Mouse (Mus musculus): ENCODE results near the gene Gm37240. TPM values are rescaled to one million over a fixed set of nuclear protein-coding genes. Genes with fewer than 3 reads are reported as not detected.
A peak's percentile ranks its signal among the peaks of the same experiment; 100 is the strongest.

Gene Gm37240
- total RNA-seq, 2 experiments from 2014 or later: 35.3 to 39.6 TPM

DNA sequence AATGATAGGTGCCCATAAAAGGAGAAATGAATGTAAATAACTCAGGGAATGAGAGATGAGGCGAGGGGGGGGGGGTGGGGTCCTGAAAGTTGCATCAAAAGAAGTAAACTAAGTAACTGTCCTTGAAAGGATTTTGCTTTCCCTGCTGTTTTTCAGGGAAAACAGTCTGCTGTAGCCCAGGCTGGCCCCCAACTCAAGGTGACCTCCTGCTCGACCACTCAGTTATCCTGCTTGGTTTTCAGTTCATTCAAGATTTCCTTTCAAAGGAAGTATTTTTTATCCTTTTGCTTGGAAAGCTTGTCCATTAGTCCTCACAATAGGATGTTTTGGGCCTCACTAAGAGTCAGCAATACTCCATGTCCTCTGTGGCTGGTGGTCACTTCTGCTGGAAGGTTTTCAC, 547.4 kb downstream of the Gm37240 start:
- DNase-seq: no peak

DNA sequence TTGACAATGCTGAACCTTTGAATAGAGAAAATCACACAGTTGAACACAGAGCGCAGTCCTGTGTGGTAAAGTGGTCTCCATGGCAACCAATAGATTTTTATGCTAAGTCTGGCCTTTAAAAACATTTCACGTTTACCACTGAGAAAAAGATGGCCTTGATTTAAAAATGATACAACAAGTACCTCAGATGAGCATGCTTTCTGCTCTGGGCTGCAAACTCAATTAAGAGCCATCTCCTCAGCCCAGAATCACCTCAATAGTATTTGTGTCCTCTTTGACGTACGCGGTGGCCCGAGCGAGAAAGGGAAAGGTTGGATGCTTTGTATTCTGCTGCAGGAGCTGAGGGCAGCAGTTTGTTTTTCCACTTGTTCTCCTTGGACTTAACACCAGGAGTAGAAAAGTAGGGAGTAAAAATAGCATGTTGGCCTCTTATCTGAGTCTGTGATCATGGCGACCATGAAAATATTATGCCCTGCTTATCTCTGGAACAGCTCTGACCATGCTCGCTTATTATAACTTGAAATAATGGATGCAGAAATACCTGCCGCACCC, 548.0 kb downstream of the Gm37240 start:
- no peak for DNase-seq

DNA sequence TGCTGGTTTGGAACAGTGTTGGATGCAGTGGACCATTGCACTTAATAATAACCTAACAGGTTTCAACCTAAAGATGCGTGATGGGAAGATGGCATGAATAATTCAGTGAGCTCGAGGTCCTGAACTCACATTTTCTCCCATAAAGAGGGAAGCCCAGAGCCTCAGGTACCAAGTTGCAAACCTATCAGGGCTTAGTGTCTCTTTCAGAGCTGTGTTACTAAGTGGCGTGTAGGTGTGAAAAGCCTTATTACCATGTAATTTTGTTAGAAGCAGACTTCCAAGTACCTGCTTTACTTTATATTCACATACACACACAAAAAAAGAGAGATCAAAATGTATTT, 548.6 kb downstream of the Gm37240 start:
- DNase-seq: no peak

DNA sequence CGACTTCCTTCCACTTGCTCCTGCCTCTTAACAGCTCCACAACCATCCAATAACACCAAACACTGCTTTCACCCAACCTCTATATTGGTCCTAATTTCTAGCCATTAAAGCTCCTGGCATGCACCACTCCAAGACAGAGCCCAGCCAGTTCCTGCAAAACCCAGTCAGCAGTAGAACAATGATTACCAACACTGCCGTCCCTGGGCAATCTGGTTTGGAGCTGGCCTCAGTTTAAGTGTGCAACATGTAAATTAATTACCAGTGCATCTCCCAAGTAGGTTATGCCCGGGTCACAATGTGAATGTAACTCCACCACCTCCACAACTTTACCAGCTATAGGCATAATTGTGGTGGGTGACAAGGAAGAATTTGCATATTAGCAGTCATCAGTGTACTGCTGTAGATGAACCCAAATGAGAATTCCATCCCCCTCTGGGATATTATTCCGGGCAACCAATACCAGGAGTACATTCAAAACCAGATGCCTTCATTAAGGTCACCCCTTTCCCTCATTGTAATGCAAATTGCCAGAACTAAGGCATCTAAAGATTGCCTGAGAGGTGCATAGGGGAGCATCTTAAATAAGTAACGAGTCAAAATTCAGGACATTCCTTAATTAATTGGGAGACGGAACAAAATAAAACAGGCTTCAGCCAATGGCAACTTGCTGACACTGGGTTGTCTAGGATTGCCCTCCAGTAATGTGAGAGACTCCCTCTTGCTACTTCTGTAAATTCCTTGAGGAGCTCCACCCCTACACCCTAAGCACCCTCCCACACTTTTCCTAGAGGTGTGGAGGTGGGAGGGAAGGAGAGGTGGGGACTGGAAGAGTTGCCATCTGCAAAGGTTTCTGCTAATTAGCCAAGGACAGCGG, 549.2 kb downstream of the Gm37240 start:
- no peak for DNase-seq

DNA sequence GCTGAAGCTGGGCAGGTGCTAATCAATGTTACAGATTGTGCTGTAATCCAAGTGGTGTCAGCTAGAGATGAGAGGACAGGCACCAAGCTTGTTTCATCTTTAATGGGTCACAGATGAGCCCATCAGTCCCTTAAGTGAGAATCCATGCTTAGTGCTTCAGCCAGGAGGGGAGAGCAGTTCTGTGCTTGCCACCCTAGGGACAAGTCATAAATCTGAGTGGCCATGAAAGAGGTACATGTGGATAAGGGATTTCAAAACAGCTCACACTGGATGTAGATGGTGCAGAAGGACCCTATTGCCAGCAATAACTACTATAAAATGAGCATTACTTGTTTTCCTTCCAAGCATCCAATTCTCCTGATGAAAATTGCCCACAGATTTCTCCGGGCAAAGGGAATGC, 551.8 kb downstream of the Gm37240 start:
- no peak for DNase-seq

DNA sequence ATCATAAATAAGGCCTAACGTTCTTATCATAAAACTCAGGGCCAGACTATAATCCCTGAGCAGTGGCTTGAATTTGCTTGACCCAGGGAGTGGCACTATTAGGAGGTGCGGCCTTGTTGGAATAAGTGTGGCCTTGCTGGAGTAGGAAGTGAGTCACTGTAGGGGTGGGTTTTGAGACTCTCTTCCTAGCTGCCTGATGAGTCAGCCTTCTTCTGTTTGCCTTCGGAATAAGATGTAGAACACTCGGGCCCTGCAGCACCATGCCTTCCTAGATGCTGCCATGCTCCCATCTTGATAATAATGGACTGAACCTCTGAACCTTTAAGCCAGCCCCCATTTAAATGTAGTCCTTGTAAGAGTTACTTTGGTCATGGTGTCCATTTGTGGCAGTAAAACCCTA, 555.0 kb downstream of the Gm37240 start:
- no peak for DNase-seq

DNA sequence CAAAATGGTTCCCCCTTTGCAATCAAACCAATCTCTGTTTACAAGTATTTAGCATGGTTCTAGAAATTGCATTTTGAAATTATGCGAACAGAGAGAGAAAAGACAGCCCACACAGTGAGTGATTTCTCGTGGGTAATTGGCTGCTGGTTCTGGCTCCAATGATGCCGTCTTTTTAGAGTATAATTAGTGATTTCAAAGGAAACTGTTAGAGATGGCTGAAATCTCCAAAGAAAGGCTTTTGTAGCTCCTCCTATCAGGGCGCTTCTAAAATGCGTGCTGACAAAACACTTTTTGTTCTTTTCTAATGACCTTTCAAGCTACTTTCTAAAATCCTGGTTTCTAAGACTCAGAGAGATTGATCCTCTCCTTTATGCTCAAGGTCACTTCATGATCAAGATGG, 569.1 kb downstream of the Gm37240 start:
- no peak for DNase-seq

DNA sequence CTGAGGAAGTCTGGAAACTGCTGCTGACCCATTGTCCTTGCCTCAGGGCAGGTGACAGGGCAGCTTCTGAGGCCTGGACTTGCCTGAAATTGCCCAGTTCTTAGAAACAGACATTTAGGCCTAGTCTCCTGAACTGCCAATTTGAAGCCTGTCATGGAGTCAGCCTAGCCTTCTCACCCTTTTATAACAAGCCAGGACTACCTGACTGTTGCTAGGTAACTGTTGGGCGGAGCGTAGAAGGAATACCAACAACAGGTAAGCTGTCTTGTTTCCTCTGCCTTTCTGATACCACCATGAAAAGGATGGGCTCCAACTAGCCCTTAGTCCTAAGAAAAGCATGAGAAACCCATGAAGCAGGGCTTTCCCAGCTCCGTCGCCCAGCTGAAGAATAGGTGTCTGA, 570.0 kb downstream of the Gm37240 start:
- DNase-seq: no peak

DNA sequence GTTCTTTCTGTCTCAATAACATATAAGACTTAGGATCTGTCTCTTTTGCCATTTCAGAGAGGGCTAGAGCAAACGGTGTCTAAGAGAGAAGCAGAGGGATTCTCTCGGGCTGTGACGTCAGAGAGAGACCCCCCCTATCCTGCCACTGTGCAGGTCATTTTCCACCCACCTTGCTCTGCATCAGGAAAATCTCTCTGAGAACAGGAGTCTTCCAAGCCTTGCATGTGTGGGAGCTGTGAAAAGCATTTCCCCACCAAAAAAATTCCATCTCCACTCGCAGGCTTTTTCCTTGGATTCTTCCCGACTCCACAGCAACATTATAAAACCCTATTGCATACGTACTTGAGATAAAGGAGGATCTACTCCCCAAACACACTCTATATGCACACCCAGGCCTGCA, 572.4 kb downstream of the Gm37240 start:
- DNase-seq: no peak

DNA sequence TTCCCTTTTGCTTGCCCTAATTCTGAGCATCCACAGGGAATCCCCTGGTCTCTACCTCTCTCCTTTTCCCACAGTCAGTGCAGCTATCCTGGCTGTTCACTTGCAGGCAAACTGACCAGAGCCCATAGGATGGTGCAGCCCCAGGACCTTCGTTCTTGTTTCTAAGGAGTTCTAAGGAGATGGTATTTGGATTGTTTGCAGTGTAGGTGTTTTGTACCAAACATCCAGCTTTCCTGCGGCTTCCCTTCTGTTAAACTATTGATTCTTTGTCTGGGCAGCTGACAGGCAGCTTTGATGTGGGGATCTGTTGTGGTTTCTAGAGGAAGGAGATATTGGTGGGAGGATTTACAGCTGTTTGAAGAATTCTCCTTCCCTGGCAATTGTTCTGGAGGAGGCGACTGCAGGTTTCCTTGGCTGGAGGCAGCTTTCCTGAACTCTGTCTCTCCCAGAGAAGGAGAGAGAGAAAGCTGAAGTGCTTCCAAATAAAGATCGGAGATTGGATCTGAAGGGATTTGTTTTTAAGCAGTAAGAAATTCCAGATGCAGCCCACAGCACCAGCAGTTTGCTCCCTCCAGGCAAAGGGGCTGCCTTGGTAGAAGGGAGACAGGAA, 573.6 kb downstream of the Gm37240 start:
- DNase-seq: no peak

DNA sequence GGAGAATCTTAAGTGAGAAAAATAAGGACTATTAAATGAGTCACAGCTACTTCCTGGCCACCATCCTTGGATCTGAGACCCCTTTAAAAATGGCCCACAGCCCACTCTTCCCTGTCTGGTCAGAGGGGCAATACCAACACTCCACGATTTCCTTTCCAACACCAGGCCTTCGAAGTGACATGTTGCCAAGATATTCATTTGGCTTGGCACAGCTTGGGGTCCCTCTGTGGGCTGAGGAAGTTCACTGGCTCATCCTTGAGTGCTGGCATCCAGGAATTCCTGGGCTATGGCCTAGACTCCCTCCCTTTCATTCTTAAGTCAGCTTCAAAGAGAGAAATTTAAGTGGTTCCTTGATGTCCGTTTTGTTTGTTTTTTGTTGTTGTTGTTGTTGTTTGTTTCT, 576.1 kb downstream of the Gm37240 start:
- no peak for DNase-seq

DNA sequence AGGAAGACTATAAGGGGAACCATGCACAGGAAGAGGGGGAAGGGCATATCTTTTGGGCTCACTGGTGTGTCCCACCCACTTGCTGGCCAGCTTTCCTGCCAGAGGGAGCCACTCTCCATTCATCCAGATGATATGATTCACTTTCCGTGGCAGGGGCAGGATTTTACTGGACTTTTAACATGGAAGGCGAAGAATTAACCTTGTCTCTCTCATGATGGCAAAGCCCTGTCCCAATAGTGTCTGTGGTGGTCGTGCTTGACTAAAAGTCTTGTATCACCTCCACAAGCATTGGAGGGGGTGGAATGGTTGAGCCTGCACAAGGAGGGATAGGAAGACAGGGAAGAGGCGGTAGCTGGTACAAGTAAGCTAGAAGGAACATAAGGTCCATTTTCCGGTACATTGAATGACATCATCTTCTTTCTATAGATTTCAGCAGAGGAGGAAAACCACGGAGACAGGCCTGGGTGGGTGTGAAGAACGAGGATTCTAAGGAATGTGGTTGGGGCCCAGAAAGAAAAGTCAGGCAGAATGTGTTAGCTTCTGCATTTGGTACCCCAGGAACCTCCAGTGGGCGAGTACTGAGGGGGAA, 576.8 kb downstream of the Gm37240 start:
- DNase-seq: no peak

DNA sequence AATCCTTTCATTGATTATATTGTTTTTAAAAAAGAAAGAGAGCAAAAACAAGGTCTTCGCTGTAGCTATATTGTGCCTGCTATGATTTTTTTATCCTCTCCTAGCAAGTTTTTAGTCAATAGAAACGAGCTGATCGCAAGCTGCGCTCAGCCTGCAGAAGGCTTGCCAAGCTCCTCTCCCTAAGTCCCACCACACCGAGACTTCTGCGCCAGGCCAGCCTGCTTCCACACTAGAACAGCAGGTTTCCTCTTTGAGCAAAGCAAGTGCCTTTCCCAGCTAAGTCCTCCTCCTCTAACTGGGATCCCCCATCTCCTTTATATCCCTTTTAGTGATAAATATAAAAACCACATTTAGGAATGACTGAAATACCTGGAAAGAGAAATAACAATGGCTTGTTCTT, 578.1 kb downstream of the Gm37240 start:
- DNase-seq: no peak

DNA sequence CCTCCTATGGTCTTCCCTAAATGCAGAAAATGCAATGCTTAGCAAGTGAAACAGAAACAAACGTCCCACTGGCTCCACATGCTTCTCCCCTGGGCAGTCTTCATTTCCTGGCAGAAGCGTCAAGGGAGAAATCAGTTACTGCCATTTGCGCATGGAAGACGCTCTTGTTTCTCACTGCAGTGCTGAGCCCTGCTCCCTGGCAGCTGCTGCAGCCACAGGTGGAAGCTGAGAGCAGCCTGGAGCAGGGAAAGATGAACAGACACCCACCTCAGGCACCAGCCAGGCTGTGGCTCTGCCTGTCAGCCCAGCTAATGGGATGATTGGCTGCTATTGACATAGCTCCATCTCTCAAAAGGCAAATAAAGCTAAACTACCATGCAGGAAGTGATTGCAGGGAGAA, 578.6 kb downstream of the Gm37240 start:
- no peak for DNase-seq

DNA sequence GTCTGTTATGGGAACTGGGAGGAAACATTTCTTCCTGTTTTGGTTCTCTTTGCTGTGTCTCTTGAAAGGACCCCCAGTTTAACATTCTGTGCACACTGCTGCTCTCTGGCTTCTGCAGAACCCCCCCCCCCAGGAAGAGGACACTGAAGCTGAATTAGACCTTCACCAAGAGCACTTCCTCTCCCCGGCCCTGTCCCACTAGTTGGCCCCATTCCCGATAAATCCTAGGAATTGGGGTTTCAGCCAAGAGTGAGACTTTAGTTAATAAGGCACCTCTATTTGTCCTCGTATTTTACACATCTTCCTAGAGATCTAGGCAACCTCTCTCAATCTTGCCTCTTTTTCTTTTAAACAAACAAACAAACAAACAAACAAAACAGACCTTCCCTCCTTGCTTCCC, 585.5 kb downstream of the Gm37240 start:
- DNase-seq: no peak

DNA sequence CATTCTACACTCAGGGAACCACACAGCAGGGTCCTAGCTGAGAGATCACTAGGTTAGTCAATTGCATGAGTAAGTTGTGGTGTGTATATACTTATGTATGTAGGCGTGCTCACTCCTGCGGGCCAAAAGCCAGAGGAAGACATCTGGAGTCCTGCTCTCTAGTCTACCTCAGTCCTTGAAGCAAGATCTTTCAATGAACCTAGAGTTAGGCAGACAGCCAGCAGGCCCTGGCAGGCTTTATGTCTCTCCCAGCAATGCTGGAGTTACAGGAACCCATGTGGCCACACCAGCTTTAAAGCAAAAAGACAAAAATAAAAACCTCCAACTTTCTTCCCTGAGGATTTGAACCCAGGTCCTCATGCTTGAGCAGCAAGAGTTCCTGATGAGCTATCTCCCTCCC, 586.0 kb downstream of the Gm37240 start:
- no peak for DNase-seq

DNA sequence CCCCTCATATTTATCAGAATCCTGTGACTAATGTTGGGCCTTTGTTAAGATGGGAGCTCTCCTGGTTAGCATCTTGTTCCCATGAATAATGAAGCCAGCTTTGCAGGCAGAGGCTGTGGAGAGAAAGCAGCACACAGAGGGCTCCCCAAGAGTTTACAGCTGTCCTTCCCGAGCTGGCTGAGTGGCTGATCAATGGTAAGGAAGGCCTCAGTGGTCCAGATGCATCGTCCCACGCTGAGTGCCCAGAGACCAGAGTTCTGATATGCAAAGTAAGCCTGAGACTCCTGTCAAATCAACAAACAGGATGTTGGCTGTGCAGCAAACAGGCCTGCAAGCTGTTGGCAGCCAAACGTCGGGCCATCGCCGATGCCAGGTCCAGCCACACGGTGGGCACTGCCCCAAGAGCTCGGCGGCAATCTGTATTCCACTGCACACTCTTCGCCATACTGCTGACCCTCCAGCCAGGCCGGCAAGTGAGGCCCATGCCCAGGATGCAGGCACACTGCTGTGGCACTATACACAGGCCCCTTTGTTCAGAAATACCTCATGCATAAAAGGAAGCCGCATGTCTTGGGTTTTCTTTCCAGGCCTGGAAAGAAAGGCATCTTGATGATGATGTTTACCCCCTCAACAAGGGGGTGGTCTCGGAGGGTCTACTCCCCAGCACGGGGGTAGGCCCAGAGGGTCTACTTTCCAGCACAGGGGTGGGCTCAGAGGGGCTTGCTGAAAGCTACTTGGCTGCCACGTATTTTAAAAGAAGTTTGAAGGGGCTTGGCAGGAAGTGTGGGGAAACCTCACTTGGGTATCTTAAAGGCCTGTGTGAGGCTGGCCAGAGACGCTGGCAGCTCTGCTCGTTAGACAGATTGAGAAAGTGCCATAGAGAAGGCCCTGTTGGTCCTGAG, 587.4 kb downstream of the Gm37240 start:
- no peak for DNase-seq

DNA sequence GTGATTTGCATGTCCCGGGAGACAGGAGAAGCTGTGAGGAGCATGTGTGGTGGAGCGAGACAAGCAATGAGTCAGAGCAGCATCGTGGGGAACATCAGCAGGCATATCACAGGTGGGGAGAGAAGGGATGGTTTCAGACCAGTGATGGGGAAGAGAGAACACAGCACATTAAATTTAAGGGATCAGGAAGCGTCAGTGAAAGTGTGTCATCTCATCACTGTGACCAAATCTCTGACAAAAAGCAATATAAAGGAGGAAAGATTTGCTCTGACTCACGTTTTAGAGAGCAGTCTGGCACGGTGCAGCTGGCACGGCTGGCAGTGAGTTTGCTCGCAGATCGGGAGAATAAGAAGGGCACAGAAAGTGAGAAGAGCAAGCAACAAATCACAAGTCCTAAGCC, 592.1 kb downstream of the Gm37240 start:
- no peak for DNase-seq

DNA sequence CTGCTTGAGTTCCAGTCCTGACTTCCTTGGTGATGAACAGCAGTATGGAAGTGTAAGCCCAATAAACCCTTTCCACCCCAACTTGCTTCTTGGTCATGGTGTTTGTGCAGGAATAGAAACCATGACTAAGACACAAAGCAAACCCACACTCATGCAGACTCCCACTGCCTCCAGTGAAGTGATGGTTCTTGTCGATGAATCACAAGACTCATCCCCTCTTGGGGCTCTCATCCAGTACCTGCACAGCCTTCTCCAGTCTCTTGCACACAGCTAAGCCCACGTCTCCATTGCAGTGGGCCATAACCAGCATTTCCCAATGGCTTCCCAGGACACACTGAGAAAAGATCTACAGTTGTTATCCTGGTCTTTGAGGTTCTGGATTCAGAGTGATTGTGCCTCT, 599.7 kb downstream of the Gm37240 start:
- DNase-seq: no peak

DNA sequence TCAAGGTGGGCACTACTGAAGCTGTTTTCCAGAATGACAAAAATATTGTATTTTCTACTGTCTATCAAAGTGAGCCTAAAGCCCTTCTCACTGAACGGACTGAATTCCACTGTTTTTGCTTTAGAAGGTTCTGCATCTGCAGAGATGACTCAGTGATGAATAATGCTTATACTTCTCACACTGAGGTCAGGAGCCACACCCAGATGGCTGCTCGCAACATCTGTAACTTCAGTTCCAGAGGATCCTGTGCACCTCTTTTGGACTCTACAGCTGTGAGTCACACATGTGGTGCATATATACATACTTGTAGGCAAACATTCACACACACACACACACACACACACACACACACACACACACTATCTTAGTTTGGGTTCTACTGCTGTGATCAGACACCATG, 602.8 kb downstream of the Gm37240 start:
- no peak for DNase-seq

DNA sequence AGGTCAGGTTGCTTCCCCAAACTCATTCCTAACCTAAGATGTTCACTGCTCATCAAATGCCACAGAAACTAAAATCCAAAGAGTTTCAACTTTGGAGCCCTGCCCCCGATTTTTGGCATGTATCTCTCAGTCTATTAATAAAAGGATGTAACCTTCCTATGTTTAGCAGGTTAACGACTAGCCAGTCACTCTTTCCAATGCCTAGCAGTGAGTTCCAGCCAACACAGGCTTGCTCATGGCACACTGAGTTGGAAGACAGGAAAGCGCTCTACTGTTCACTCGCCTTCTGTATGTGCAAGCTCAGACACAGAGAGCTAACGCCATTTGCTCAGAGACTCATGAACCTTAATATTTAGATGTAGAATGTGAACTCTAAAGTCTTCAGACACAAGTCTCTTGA, 604.5 kb downstream of the Gm37240 start:
- DNase-seq: no peak

DNA sequence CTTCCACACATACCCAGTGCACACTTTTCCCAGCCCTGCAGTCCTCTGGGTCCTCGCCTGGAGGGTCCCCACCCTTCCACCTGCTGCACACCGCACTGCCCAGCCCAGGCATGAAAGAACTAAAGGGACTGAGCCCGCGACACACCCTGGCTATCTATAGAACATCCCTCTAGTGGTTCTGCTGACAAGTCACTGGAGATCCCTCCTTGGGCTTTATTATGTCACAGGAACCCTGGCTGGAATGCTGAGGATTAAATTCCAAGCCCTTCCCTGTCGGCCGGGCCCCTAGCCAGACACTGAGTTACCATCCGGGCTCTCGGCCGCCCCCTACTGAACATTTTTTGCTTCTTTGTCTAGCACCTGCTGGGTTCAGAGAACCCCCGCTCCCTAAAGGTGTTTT, 612.2 kb downstream of the Gm37240 start:
- peak; percentile 72 for DNase-seq

All from gastrocnemius, postnatal 25 days (tissue).